Mouse (Mus musculus) retina, postnatal 1 day (tissue): ENCODE results near the gene Tnnt1.
A peak's percentile ranks its signal among the peaks of the same experiment; 100 is the strongest.
"Not testable (repeated sequence)": the region's sequence is repeated elsewhere in the genome, so short reads cannot be mapped to it uniquely, and the experiment has no call there.

ENCODE experiments used
- DNase-seq: peaks from one replicate; pipeline ENCODE4 v3.0.0-alpha.2; 2012

Gene Tnnt1

DNA sequence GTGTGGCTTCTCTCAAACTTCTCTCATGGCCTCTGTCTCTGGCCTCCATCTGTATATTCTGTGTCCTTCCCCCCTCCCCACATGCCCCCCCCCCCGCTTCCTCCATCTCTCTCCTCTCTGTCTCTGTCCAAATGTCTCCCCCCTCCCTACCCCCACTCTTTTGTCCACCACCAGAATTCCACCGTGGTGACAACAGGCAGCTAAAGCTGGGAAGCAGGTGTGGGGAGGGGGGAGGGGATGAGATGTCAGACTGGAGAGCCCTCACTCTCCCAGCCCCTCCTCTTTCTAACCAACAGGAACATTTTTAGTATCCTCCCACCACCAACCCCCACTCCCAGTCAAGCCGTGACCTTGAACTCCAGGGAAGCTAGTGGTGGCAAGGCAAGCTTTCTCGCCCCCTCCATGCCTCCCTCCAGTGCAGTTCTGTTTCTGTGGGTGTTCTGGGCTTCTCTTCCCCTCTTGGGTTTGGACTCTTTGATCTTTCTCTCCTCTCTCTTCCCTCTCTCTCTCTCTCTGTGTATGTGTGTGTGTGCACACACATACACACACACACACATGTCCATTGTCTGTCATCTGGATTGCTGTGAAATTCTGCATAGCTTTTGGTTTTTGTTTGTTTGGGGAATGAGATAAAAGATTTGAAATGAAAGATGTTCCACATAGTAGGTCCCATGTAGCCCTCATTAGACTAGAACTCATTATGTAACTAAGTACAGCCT lies at the start of gene Tnnt1:
Gene Tnnt1, minus strand, starts transcription at position 51 of the 719 bp plus-strand sequence.
- DNase-seq, result peak; percentile 66

GRCm38 (mm10) chr7:4562660-4563059 lies 46.5 kb upstream of the Tnnt1 start:
- DNase-seq, result no peak

GRCm38 (mm10) chr7:4557167-4557560 lies 41.0 kb upstream of the Tnnt1 start:
- DNase-seq, result no peak

DNA sequence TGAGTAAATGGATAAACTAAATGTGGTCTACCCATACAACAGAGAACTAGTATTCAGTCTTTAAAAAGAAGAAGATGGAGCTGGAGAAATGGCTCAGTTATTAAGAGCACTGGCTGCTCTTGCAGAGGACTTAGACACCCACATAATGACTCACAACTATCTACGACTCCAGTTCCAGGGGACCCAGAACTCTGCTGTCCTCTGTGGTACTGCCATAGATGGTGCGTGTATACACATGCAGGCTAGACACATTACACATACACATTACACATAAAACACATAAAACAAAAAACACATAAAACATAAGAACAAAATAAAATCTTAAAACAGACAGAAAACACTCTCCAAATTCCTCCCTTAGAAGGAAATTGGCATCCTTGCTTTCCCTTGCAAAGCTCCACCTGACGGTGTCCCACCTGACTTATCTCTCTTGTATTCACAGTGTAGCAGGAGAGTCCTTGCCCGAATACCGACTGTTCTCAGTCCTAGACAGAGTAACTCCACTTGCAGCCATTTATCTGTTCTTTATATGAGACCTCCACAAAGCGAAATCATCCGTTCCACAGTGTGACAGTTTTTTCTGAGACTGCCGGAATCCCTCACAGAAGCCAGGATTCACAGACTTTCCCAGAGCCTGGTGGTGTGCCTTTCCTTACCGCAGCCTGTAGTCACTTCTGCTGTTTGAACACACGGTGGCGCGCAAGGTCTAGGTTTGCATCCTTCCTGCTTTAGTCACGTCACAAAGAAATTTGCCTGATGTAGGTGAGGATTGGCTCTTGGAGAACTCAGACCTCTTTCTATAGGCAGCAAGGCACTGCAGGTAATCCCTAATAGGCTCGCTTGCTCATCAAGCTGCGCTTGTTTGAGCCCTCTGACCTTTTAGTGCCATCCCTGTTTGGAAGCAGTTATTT lies 40.3 kb upstream of the Tnnt1 start:
- DNase-seq, result peak; percentile 94

DNA sequence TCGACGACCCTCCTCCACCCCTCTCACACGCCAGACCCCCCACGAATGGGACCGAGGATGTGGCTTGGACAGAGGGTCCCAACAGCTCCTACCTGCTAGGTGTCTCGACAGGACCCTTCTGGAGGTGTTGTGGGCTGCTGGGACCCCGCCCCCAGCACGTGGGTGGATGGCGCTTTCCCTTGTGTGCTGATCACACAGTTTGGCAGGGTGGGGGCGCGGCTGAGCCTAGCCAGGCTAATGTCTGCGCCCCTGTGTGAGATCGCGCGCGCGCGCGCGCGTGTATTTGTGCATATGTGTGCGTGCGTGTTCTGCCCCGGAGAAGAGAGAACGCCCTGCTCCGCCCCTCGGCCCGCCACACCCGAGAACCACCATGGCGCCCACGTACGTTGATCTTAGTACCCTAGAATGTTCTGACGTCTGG lies 31.0 kb upstream of the Tnnt1 start, which contains the start of gene Syt5:
Gene Syt5, minus strand, starts transcription at position 321 of the 421 bp plus-strand sequence.
- DNase-seq, result peak; percentile 77

- DNase-seq, result peak; percentile 94
These were observed 30.5 kb upstream of the Tnnt1 start for GRCm38 (mm10) chr7:4546591-4547131.

DNA sequence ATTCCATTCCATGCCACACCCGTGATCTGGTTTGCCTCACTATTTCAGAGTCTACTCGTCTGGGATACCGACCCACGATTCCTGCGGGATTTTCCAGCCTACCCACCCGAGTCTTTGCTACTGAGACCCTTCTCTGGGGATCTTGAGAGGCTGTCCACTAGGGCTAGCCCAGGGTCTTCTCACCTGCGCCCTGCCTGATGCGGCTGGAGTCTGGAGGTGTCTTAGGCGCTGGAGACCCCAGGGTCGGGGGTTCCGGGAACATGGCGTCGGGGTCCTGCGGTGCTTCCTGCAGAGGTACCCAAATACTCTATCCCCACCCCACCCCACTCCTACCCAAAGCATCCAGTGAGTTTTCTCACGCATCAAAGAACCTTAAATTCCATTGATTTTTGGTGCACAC lies 29.9 kb upstream of the Tnnt1 start:
- DNase-seq, result no peak

DNA sequence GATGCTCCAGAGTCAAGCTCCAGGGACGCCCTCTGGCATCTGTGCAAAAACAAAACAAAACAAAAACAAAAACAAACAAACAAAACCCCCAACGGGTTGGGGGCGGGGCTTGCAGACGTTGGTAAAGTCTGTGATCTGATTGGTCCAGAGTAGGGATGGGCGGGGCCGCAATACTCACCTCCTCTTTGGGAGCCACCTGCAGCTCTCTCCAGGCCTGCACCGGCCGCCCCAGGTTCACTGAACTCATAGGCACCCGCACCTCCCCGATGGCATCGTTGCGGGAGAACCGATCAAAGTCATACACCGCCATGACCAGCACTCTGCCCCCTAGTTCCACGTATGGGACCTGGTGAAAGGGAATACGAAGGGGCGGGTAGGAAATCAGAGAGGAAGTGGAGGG lies 25.8 kb upstream of the Tnnt1 start:
- DNase-seq, result no peak

DNA sequence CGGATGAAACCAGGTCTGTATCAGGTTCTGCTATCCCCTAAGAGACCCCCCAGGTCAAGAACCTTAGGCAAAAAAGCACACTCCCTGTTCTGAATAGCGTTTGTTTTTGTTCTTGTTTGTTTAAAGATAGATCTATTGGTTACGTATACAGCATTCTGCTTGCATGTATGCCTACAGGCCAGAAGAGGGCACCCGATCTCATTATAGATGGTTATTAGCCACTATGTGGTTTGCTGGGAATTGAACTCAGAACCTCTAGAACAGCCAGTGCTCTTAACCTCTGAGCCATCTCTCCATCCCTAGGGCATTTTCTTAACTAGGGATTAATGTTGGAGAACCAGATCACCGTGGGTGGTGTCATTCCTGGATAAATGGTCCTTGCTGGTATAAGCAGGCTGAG lies 25.2 kb upstream of the Tnnt1 start:
- DNase-seq, result no peak

DNA sequence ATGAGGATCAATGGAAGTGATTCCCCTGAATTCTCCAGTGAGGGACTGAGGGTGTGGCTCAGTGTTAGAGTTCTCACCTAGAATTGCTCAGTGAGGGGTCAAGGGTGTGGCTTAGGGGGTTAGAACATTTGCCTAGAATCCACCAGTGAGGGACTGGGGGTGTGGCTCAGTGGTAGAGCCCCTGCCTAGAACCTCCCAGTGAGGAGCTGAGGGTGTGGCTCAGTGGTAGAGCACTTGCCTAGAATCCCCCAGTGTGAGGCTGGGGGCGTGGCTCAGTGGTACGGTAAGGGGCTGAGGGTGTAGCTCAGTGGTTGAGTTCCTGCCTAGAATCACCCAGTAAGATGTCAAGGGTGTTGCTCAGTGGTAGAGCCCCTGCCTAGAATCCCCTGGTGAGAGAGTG lies 22.8 kb upstream of the Tnnt1 start:
- DNase-seq, result no peak

GRCm38 (mm10) chr7:4537181-4537580 lies 21.0 kb upstream of the Tnnt1 start:
- no peak for DNase-seq

- DNase-seq, result no peak
These were observed 20.2 kb upstream of the Tnnt1 start for GRCm38 (mm10) chr7:4536369-4536768.

- peak; percentile 94 for DNase-seq
These were observed 16.0 kb upstream of the Tnnt1 start, which contains the start of gene Dnaaf3 for GRCm38 (mm10) chr7:4532005-4532729. Dnaaf3 (minus strand) TSS chr7:4532453.

- DNase-seq, result not testable (repeated sequence)
These were observed 14.0 kb upstream of the Tnnt1 start for GRCm38 (mm10) chr7:4530166-4530565.

DNA sequence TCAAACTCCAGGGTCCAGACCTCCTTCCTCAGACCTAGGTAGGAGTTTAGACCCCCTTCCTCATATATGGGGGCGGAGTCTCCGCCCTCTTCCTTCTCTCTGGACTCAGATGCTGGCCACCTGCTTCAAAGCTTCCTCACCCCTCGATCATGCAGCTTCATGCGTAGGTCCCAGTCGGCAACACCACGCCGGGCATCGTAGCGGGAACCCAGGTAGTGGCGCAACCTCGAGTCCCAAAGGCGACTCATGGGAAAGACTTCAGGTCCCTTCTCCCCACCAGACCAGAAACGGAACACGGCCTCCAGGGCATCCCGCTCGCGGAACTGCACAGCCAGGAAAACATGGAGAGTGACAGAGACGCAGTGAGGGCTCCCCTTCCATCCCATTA lies 11.1 kb upstream of the Tnnt1 start:
- no peak for DNase-seq

DNA sequence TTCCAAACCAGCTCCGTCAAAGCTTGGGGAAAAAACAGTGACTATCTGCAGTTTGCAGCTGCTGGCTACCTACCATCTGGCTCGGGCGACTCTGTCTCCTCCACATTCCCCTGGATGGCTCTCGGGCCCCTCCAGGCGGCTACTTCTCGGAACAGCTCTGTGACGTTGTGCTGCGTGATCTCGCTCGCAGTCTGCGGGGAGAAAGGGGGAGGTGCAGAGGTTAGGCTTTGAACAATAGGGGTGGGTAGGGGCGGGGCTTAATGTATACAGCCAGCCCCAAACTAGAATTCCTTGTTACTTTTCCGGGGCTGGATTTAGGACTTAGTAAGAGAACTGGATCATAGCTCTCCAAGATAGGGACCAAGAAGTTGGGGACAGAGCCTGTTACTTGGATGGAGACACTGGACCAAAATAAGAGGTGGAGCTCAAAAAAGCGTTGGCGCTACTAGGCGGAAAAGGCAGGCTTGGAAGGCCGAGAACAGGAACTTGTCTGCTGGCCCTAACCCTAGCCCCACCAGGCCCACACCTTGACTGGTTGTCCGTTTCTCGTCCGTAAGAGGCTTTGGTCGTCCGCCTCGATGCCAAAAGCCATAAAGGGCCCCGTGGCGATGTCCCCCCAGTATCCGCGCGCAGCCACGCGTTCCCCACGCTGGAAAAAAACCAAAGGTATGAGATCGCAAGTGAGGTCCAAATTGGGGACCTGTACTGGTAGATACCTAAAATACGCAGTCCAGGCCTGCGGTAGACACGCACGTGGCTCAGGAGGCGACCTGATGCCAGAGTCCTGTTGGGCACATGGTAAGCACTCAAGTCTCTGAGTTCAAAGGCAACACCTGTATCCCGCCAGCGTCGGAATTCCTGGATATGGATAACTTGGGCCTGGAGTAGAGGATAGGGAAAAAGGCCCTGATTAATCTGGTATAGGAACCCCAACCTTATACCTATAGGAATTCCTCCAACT lies 10.4 kb upstream of the Tnnt1 start:
- peak; percentile 93 for DNase-seq

- peak; percentile 87 for DNase-seq
These were observed 8.2 kb upstream of the Tnnt1 start, which contains the start of gene Tnni3 for GRCm38 (mm10) chr7:4524212-4524922. Tnni3 (minus strand) TSS chr7:4524229.

- no peak for DNase-seq
These were observed 7.3 kb upstream of the Tnnt1 start for GRCm38 (mm10) chr7:4523205-4524130.

GRCm38 (mm10) chr7:4522292-4522691 lies 6.1 kb upstream of the Tnnt1 start:
- no peak for DNase-seq
